Mouse (Mus musculus) cerebellum, postnatal 10 days (tissue): ENCODE data around the gene Tnfrsf21.

Source experiments
- DNase-seq, 2 experiments: peaks; one replicate each; pipeline ENCODE4 v3.0.0; 2021; ENCODE audit warnings: mixed read lengths in 2 of 2

Tnfrsf21 gene

GRCm38 (mm10) chr17:43130870-43131264 is 114.5 kb downstream of the Tnfrsf21 start:
- no peak for DNase-seq

GRCm38 (mm10) chr17:43132477-43132876 is 116.1 kb downstream of the Tnfrsf21 start:
- DNase-seq, result no peak

GRCm38 (mm10) chr17:43133106-43133505 is 116.8 kb downstream of the Tnfrsf21 start:
- DNase-seq, result peak; percentile 31 to 32

- peak; percentile 52 to 58 for DNase-seq
Observed at GRCm38 (mm10) chr17:43134991-43135390, 118.6 kb downstream of the Tnfrsf21 start.

- peak; percentile 43 to 53 for DNase-seq
Observed at GRCm38 (mm10) chr17:43135398-43136265, 119.3 kb downstream of the Tnfrsf21 start.

GRCm38 (mm10) chr17:43136720-43137119 is 120.4 kb downstream of the Tnfrsf21 start:
- peak; percentile 23 to 24 for DNase-seq

GRCm38 (mm10) chr17:43137838-43138237 is 121.5 kb downstream of the Tnfrsf21 start:
- no peak for DNase-seq

- no peak for DNase-seq
Observed at GRCm38 (mm10) chr17:43138356-43138755, 122.0 kb downstream of the Tnfrsf21 start.
